Mouse (Mus musculus): Measurements from ENCODE around the gene Oas2. TPM values are rescaled to one million over a fixed set of nuclear protein-coding genes. Genes with fewer than 3 reads are reported as not detected.

Gene Oas2
- total RNA-seq, 2 experiments from 2014 or later = 1.3 to 2.0 TPM

GRCm38 (mm10) chr5:120700996-120701790 lies 48.5 kb downstream of the Oas2 start:
- no peak for ATAC-seq (replicated peaks; ENCODE audit: low FRiP score, low TSS enrichment, poor library complexity, severe bottlenecking)

GRCm38 (mm10) chr5:120698801-120699391 lies 50.8 kb downstream of the Oas2 start:
- no peak for ATAC-seq (replicated peaks; ENCODE audit: low FRiP score, low TSS enrichment, poor library complexity, severe bottlenecking)

- ATAC-seq (replicated peaks; ENCODE audit: low FRiP score, low TSS enrichment, poor library complexity, severe bottlenecking) = no peak
These were observed 51.5 kb downstream of the Oas2 start for GRCm38 (mm10) chr5:120698181-120698580.

DNA sequence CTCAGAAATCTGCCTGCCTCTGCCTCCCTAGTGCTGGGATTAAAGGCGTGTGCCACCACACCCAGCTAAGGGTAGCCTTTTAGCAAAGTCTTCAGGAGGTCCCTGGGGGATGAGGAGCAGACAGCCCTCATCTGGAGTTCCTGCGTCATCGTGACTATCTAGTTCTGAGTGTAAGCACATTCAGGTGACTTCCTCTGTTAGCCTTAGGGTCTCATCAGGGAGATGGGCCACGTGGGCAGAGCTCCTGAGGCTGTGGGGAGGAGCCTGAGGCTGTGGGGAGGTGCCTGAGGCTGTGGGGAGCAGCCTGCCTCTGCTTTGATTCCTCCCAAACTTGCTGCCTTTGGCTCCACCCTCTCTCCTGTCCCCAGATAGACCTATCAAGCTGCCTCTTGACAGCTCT lies 52.8 kb downstream of the Oas2 start:
- ATAC-seq (replicated peaks; ENCODE audit: low FRiP score, low TSS enrichment, poor library complexity, severe bottlenecking) = no peak

GRCm38 (mm10) chr5:120696057-120696743 lies 53.5 kb downstream of the Oas2 start:
- ATAC-seq (replicated peaks; ENCODE audit: low FRiP score, low TSS enrichment, poor library complexity, severe bottlenecking) = no peak

GRCm38 (mm10) chr5:120694695-120695074 lies 55.0 kb downstream of the Oas2 start:
- ATAC-seq (replicated peaks; ENCODE audit: low FRiP score, low TSS enrichment, poor library complexity, severe bottlenecking) = no peak

DNA sequence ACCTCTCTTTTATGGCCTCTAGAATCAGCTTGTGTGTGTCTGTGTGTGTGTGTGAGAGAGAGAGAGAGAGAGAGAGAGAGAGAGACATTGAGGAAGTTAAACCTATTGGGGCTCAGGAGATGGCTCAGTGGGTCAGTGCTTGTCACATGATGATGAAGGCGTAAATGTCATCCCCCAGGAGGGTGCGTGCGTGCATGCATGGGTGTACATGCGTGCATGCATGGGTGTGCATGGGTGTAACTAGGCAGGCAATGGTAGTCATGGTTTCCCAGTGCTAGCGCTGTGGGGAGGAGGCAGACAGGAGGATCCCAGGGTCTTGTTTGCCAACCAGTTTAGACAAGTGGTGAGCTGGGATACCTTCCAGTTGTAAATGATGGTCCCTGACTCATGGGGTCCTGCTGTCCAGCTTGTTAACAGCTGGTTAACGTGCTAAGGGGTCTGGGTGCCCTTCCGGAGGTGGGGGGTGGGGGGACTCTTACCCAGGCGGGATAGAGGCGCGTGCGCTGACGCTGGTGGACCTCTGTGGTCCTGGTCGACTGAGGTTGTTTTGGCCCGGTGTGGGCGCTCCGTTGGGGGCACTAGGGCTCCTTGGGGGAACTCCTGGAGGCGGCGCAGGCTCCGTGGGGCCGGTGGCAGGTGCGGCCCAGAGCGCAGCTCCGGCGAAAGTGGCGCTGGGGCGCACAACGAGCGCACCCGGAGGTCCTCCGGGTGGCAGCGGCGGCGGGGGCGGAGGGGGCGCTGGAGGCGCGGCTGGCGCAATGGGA lies 55.5 kb downstream of the Oas2 start:
- no peak for ATAC-seq (replicated peaks; ENCODE audit: low FRiP score, low TSS enrichment, poor library complexity, severe bottlenecking)

GRCm38 (mm10) chr5:120692034-120692433 lies 57.6 kb downstream of the Oas2 start:
- no peak for ATAC-seq (replicated peaks; ENCODE audit: low FRiP score, low TSS enrichment, poor library complexity, severe bottlenecking)

GRCm38 (mm10) chr5:120690417-120690816 lies 59.2 kb downstream of the Oas2 start:
- no peak for ATAC-seq (replicated peaks; ENCODE audit: low FRiP score, low TSS enrichment, poor library complexity, severe bottlenecking)

DNA sequence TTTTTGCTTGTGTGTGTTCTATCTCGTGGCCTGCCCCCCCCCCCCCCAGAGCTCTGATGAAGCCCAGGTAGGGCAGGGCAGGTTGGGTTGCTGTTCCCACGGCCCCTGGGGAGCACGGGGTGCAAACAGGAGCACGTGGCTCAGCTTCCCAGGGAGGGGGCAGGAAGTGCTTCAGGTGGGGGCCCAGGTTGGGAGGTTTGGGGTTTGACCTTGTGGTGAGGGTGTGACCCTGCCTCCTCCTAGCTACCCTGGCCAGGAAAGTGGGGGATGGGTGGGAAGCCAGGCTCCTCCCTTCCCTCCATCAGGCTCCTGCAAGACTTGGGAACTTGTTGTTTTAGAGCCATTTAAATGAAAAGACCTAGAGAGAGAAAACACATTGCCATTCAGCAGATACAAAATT lies 61.2 kb downstream of the Oas2 start:
- no peak for ATAC-seq (replicated peaks; ENCODE audit: low FRiP score, low TSS enrichment, poor library complexity, severe bottlenecking)

DNA sequence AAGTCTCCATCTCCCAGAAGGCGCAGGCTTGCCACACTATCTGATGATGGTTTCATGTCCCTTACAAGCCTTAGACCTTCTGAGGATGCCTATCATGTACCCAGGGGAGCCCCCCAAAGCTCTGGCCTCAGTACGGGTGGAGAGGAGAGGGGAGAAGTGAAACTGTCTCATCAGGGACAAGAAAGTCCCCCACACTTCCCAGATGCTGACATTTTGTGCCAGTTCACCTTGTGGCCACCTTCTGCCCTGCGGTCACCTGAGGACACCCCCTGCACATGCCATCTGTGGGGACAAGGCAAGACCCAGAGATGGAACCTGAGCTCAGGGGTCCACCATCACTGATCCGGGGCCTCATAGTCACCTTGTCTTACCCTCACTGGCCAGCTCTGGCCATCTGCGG lies 61.8 kb downstream of the Oas2 start:
- no peak for ATAC-seq (replicated peaks; ENCODE audit: low FRiP score, low TSS enrichment, poor library complexity, severe bottlenecking)

GRCm38 (mm10) chr5:120687484-120687851 lies 62.2 kb downstream of the Oas2 start:
- ATAC-seq (replicated peaks; ENCODE audit: low FRiP score, low TSS enrichment, poor library complexity, severe bottlenecking) = no peak

DNA sequence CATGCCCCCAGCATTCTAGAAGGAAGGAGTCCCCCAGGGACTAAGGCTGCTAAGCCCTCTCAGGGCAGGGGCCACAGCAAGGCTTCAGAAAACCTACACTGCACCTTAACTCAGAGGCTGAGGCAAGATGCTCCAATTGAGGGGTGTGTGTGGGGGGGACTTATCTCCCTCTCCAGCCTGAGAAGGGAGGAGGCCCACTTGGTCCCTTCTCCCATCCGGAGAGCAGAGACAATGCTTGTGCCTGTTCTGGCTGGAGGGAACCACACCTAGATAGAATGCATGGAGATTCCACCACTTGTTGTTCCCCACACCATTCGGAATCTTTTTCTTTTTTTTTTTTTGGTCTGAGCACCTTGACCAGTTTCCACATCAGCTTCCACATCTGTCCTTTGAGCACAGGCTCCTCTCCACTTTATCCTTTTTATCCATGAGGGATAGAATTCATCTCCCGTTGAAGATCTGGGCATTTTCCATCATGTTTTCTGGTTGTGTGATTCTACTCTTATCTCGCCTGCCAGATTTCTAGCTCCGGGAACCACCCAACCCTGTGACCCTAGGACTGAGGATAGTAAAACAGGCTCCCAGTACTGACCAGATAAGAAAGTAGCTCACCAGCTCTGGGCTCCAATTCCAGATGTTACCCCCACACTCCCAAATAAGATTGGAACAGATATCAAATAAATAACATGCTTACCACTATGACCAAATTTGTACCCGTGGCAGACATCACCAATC lies 62.7 kb downstream of the Oas2 start:
- no peak for ATAC-seq (replicated peaks; ENCODE audit: low FRiP score, low TSS enrichment, poor library complexity, severe bottlenecking)

DNA sequence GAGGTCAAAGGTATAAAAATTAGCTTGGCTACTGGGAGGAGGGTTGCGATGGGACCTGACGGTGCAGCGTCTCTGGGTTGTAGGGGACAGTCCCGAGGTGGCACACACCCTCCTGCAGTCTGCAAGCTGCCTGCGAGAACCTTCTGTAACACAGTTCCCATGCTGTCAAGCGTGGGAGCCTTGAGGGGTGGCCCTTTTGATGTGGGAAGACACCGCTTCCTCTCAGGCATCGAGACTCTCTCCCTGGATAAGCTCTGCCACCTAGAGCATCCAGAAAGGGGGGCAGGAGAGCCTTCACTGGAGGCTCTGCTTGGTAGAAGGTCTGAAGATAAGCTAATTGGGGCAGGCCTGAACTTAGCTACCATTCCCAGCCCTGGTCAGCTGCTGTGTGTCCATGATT lies 64.0 kb downstream of the Oas2 start:
- ATAC-seq (replicated peaks; ENCODE audit: low FRiP score, low TSS enrichment, poor library complexity, severe bottlenecking) = no peak

- ATAC-seq (replicated peaks; ENCODE audit: low FRiP score, low TSS enrichment, poor library complexity, severe bottlenecking) = no peak
These were observed 66.5 kb downstream of the Oas2 start for GRCm38 (mm10) chr5:120682982-120683771.

GRCm38 (mm10) chr5:120680918-120681317 lies 68.7 kb downstream of the Oas2 start:
- ATAC-seq (replicated peaks; ENCODE audit: low FRiP score, low TSS enrichment, poor library complexity, severe bottlenecking) = no peak
